Mouse (Mus musculus) kidney, embryonic 14.5 days (tissue): ENCODE measurements at regions not wholly inside any gene's neighbourhood (a gene's known extent, or its start where the extent isn't known, plus 50 kb on each side); places are given as distances from the start of the nearest gene placed in this dataset.

ENCODE experiments used
- ATAC-seq: fragments of 200-750 bp; cut with Nextera tagmentation; 2 replicates; pipeline ENCODE4 v1.8.0; 2017; ENCODE audit warnings: moderate number of reproducible peaks, mild to moderate bottlenecking, moderate TSS enrichment, moderate library complexity; ENCODE audit not compliant: low FRiP score, low TSS enrichment
- H3K27ac ChIP-seq: fragments of 300-500 bp; sonication (generic); 2 replicates; pipeline ENCODE4 v1.5.1; 2014; ENCODE audit warnings: low read depth, mild to moderate bottlenecking, low read length, moderate library complexity, mixed read lengths
- H3K27me3 ChIP-seq: fragments of 300-500 bp; sonication (generic); 2 replicates; pipeline ENCODE4 v1.6.1; 2014; ENCODE audit warnings: mild to moderate bottlenecking, low read length; ENCODE audit not compliant: control insufficient read depth, insufficient read depth
- H3K36me3 ChIP-seq: fragments of 300-500 bp; sonication (generic); 2 replicates; pipeline ENCODE4 v1.6.1; 2014; ENCODE audit warnings: low read length, mixed read lengths; ENCODE audit not compliant: control insufficient read depth, insufficient read depth
- H3K4me1 ChIP-seq: fragments of 300-500 bp; sonication (generic); 2 replicates; pipeline ENCODE4 v1.6.1; 2014; ENCODE audit warnings: low read length, mixed read lengths; ENCODE audit not compliant: control insufficient read depth, insufficient read depth
- H3K4me2 ChIP-seq: fragments of 300-500 bp; sonication (generic); replicated peaks from 2 replicates; pipeline ENCODE4 v1.6.1; 2014; ENCODE audit warnings: low read depth, mild to moderate bottlenecking, low read length
- H3K4me3 ChIP-seq: fragments of 300-500 bp; sonication (generic); 2 replicates; pipeline ENCODE4 v1.5.1; 2014; ENCODE audit warnings: mild to moderate bottlenecking, low read length
- H3K9ac ChIP-seq: fragments of 300-500 bp; sonication (generic); 2 replicates; pipeline ENCODE4 v1.6.1; 2014; ENCODE audit warnings: low read depth, mild to moderate bottlenecking, low read length, moderate library complexity
- H3K9me3 ChIP-seq: fragments of 300-500 bp; sonication (generic); 2 replicates; pipeline ENCODE4 v1.6.1; 2016; ENCODE audit warnings: low read length; ENCODE audit not compliant: control insufficient read depth
- whole genome bisulfite sequencing: fragments of 180-500 bp; shearing (Covaris S2); extraction: QIAGEN DNeasy Blood & Tissue Kit; methylation state at CpG from one replicate; pipeline ENCODE4 v1.1.7; 2014; 5-methylcytosine and 5-hydroxymethylcytosine counted together

DNA sequence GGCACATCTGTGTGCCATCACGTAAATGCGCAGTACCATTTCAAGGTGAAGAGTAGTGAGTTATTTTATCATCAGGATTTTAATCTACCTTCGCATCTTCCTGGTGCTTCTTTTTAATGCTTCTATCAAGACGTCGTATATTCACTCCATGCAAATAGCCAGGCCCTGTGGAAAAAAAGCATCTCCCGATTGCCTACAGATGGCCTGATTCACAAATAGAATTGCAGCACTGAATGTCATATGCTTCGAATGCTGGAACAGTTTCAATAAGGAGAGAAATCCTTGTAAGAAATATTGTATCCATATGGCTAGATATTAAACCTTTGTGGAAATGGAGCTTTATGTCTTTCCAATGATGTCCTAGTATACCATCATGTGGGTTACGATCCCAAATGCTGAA, 742.7 kb downstream of the Tmem132b start:
- H3K27ac ChIP-seq = no peak overlapping the region
- H3K9ac ChIP-seq = no peak overlapping the region
- H3K4me1 ChIP-seq = no peaks in the 10 kb centered on the region
- H3K9me3 ChIP-seq = no peaks in the 10 kb centered on the region
- no peaks in the 10 kb centered on the region for H3K36me3 ChIP-seq
- H3K27me3 ChIP-seq = no peaks in the 10 kb centered on the region
- no peak overlapping the region for H3K4me3 ChIP-seq
- H3K4me2 ChIP-seq = no peak overlapping the region
- WGBS = 91% methylated on average over 8 of the region's 8 CpGs
- ATAC-seq = no peak

DNA sequence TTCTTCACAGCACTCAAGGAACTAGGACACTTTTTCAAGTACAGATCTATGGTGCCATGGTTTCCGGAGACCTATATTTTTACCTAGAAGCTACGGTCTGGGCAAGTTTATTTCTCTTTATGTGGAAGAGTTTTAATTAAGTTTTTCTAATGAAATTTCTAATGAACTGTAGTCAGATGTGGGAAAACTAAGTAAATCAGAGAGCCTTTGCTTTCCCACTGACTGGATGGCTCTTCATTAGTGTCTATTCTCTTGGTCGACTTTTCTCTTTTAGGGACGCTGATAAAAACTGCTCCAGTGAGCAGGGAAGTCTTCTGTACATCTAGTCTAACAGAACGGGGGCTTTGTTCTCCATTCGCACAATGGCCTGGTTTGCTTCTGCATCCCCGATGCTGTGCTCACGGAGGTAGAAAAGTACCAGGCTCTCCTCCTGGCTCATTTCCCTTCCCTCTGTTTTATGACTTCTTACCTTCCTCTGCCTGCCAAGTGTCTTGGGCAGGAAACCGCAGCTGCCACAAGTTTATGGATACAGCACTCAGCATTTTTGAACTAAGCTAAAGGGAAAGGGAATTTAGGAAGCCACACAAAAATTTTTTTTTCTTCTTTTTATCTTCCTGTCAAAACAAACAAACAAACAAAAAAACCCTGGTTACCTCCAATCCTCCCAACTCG, 749.6 kb downstream of the Tmem132b start:
- no peaks in the 10 kb centered on the region for H3K27me3 ChIP-seq
- H3K4me3 ChIP-seq = no peak overlapping the region
- H3K9me3 ChIP-seq = no peaks in the 10 kb centered on the region
- no peak overlapping the region for H3K4me2 ChIP-seq
- no peaks in the 10 kb centered on the region for H3K4me1 ChIP-seq
- WGBS = 25% methylated on average over 10 of the region's 10 CpGs
- no peaks in the 10 kb centered on the region for H3K36me3 ChIP-seq
- no peak overlapping the region for H3K27ac ChIP-seq
- no peak for ATAC-seq
- no peak overlapping the region for H3K9ac ChIP-seq

DNA sequence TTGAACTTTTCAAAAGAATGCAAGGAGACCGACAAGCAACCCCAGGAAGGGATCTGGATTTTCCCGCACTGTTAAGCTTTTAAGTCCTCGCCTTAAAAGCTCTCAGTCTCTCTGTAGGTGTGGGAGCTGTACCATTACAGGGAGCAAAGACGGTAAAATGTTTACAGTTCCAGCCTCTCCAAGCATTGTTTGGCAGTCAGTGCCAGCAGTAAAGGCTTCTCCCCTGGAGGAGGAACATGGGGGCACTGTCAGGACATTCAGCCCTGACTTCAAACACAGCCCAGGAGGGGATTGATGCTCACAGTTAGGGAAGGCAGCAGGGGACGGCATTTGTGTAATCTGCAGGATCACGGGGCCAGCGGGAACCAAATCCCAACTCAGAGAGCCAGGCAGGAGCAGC, 750.2 kb downstream of the Tmem132b start:
- no peak for ATAC-seq
- no peak overlapping the region for H3K27ac ChIP-seq
- H3K27me3 ChIP-seq = no peaks in the 10 kb centered on the region
- no peaks in the 10 kb centered on the region for H3K9me3 ChIP-seq
- H3K4me2 ChIP-seq = no peak overlapping the region
- no peaks in the 10 kb centered on the region for H3K36me3 ChIP-seq
- H3K9ac ChIP-seq = no peak overlapping the region
- H3K4me3 ChIP-seq = no peak overlapping the region
- 5% methylated on average over 7 of the region's 7 CpGs for WGBS
- H3K4me1 ChIP-seq = no peaks in the 10 kb centered on the region

DNA sequence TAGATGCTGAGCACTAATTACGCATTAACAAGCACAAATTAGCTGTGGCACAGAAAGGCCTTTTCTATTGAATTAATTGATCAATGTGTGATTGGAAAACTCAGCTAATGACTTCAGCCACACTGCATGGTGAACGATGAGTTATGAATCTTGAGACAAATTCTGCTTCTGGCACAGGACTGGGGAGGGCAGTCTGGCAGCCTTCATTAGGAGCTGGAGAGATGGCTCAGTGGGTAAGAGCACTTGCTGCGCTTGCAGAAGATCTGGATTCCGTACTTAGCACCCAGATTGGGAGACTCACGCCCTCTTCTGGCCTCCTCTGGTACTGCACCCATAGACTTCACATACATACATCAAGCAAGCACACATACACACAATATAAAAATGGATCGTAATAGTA, 793.3 kb downstream of the Tmem132b start:
- Histone ChIP-seq H3K27ac (no peak overlapping the region), H3K4me2 (no peak overlapping the region), H3K27me3 (no peaks in the 10 kb centered on the region), H3K36me3 (no peaks in the 10 kb centered on the region), H3K4me1 (no peaks in the 10 kb centered on the region), H3K9me3 (peaks cover 4% of the 10 kb centered on the region; the same call in 1 of the 2 replicates), H3K4me3 (no peak overlapping the region), H3K9ac (no peak overlapping the region)
- 78% methylated on average over 6 of the region's 6 CpGs for WGBS
- ATAC-seq = no peak

DNA sequence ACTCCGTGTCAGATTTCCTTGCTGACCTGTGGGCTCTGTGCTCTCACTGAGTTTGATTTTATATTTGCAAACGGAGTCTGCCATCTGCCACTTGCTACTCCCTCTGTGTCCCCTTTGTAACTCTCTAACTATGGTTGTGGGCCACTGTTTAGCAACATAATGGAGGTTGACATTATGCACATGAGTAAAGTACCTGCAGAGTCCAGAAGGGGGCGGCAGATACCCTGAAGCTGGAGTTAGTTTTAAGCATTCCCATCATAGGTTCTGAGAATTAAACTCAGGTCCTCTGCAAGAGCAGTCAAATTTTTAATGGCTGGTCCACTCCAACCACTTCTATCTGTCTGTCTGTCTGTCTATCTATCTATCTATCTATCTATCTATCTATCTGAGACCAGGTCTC, 796.7 kb downstream of the Tmem132b start:
- no peak for ATAC-seq
- WGBS = 49% methylated on average over 3 of the region's 3 CpGs
- H3K4me3 ChIP-seq = no peak overlapping the region
- no peaks in the 10 kb centered on the region for H3K27me3 ChIP-seq
- H3K36me3 ChIP-seq = no peaks in the 10 kb centered on the region
- H3K4me1 ChIP-seq = no peaks in the 10 kb centered on the region
- peaks cover 4% of the 10 kb centered on the region; the same call in 1 of the 2 replicates for H3K9me3 ChIP-seq
- H3K4me2 ChIP-seq = no peak overlapping the region
- H3K27ac ChIP-seq = no peak overlapping the region
- H3K9ac ChIP-seq = no peak overlapping the region

DNA sequence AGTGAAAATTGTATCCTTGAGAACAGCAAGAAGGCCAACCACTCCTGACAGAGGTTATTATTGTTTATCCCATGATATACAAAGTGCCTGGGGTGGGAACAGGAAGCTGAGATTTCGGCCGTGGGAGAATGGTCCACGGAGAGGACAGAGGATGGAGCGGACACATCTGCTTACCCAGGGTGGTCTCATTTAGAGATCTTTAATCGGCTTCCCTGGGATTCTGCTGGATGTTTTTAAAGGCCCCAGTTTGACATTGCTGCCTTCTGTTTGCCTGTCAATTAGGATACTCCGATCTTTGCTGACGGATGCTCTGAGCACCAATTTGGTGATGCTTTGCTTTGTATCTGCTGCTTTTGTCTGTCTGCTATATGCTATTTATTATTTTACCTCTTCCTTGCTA, 803.5 kb downstream of the Tmem132b start:
- no peak overlapping the region for H3K4me2 ChIP-seq
- H3K36me3 ChIP-seq = no peaks in the 10 kb centered on the region
- H3K27me3 ChIP-seq = no peaks in the 10 kb centered on the region
- no peak for ATAC-seq
- WGBS = 79% methylated on average over 7 of the region's 7 CpGs
- H3K9ac ChIP-seq = no peak overlapping the region
- H3K4me1 ChIP-seq = no peaks in the 10 kb centered on the region
- H3K4me3 ChIP-seq = no peak overlapping the region
- no peaks in the 10 kb centered on the region for H3K9me3 ChIP-seq
- H3K27ac ChIP-seq = no peak overlapping the region

DNA sequence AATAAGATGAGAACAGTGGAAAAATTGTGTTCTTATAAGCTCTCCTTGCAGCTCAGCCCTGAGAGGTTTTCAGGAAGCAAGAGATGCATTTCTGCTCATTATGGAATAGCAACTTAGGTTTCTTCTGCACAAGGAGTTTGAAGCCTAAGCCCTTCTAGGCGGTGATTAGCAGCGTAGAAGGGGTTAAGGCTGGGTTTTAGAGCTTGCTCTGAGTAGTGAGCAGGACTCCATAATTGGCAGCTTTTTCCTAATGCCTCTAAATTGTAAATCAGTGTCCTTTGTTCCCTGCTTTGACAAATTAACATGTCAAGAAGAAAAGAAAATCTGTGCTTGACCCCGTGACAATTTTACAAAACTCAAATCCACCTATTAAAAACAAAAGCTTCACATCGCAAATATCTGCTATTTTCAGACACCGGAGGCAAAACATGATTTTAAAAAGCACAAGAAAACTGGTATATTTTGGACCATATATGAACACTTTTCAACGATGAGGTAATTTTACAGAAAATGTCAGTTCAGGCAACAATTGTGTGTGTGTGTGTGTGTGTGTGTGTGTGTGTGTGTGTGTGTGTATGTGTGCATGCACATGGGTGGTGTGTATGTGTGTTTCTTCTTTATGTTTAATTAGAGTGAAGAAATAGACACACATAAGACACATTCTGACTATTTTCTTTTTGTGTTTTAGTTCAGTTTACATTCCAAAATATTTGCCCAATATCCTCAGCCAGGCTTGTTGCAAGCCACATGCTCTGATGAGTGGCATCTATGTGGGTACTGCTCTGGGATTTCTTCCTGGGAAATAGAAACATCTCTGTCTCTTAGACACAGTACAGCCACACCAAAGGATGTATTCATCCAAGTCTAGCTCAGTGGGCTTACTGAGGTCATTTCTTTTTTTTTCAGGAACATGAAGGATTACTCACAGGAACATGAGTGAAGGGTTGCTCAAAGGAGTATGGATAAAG, 804.3 kb downstream of the Tmem132b start:
- H3K27me3 ChIP-seq = no peaks in the 10 kb centered on the region
- H3K9ac ChIP-seq = no peak overlapping the region
- H3K36me3 ChIP-seq = no peaks in the 10 kb centered on the region
- no peaks in the 10 kb centered on the region for H3K9me3 ChIP-seq
- H3K4me1 ChIP-seq = no peaks in the 10 kb centered on the region
- 61% methylated on average over 6 of the region's 6 CpGs for WGBS
- no peak overlapping the region for H3K27ac ChIP-seq
- no peak overlapping the region for H3K4me3 ChIP-seq
- no peak for ATAC-seq
- no peak overlapping the region for H3K4me2 ChIP-seq

DNA sequence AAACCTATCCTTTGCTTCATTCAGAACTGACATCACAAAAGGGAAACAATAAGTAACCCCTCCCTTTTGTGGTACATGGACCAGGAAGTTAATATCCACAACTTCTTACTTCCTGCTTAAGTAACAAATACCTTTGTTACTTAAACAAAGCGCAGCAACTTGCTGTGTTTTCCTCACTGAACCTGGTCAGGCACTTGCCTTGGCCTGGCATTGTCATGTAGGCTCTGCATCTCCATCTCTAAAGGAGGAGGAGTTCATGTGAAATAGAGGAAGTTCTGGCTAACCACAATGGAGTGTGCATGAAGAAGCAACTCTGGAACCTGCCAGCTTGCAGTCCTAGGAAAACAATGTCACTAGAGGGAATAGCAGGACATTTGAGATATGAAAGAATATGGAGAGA, 806.3 kb downstream of the Tmem132b start:
- no peaks in the 10 kb centered on the region for H3K36me3 ChIP-seq
- ATAC-seq = no peak
- no peak overlapping the region for H3K27ac ChIP-seq
- no peaks in the 10 kb centered on the region for H3K4me1 ChIP-seq
- 76% methylated on average over 1 of the region's 1 CpGs for WGBS
- H3K9me3 ChIP-seq = no peaks in the 10 kb centered on the region
- H3K4me3 ChIP-seq = no peak overlapping the region
- no peak overlapping the region for H3K4me2 ChIP-seq
- no peaks in the 10 kb centered on the region for H3K27me3 ChIP-seq
- no peak overlapping the region for H3K9ac ChIP-seq

DNA sequence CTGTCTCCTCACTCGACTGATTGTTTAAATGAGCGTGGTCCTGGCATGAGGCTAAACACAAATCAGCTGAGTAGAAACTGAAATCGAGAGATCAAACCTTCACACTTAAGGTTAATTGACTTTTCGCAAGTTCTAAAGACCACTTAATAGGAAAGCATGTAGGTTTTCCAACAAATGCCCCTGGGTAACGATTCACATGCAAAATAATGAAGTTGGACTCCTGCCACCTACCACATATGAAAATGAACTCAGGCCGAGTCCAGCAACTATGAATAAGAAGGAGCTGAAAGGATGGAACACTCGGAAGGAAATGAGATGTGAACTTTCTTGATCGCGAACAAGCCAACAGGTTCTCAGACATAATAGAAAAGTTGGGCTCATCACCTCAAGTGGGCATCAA, 812.0 kb downstream of the Tmem132b start:
- H3K4me1 ChIP-seq = no peaks in the 10 kb centered on the region
- no peaks in the 10 kb centered on the region for H3K27me3 ChIP-seq
- no peak overlapping the region for H3K9ac ChIP-seq
- WGBS = 85% methylated on average over 9 of the region's 9 CpGs
- H3K27ac ChIP-seq = no peak overlapping the region
- no peak overlapping the region for H3K4me3 ChIP-seq
- H3K36me3 ChIP-seq = no peaks in the 10 kb centered on the region
- H3K4me2 ChIP-seq = no peak overlapping the region
- ATAC-seq = no peak
- H3K9me3 ChIP-seq = no peaks in the 10 kb centered on the region
